In genomic region chr3:146319503-146319902, GRCm38 (mm10) we compare ENCODE assay signal across 19 mouse cellular contexts.
DNase-seq lines count a peak whose midpoint lies in the region; ATAC-seq lines count a peak whose summit lies in the region.
"Had no signal": no experiment of that assay in that cellular context is flagged by ENCODE, and none has a peak within 500 bp of the region (broad histone marks: within the 10 kb centered on the region; RNA-seq: fewer than 3 reads in every experiment).

No protein-coding gene starts in this region.

- H3K9ac ChIP-seq in hindbrain, embryonic 11.5 days (ENCODE audit: low read depth, low read length), result no peak overlapping the region
- no peak overlapping the region for H3K9ac ChIP-seq in forebrain, embryonic 14.5 days (ENCODE audit: low read length)
- no peak overlapping the region for H3K9ac ChIP-seq in midbrain, embryonic 14.5 days (replicated peaks; ENCODE audit: low read length)
- H3K9ac ChIP-seq: embryonic facial prominence, embryonic 12.5 days; heart, embryonic 15.5 days had no signal

- DNase-seq in hindbrain, embryonic 11.5 days (ENCODE audit: low spot score), result no peak
- DNase-seq in hindbrain, embryonic 10.5 days (ENCODE audit: low spot score), result no peak
- DNase-seq in brain, adult 2 months (ENCODE audit: low read depth, low spot score), result peak; percentile 18
- peak; percentile 39 for DNase-seq in forebrain, embryonic 14.5 days (ENCODE audit: low spot score)
- DNase-seq in midbrain, embryonic 14.5 days, result no peak
- no peak for DNase-seq in thymus, postnatal 4 days
- no peak for DNase-seq in testis, postnatal 10 days (ENCODE audit: low spot score)
- DNase-seq in cerebellum, adult 11-12 months, result no peak
- DNase-seq: adrenal gland, postnatal 14 days; cerebellum, adult 2 months; cerebellum, postnatal 36 days; gastrocnemius, postnatal 14 days; lung, adult 18-20 months; lung, postnatal 14 days; thymus, postnatal 25 days had no signal

- no peak overlapping the region for H3K4me2 ChIP-seq in hindbrain, embryonic 11.5 days (replicated peaks; ENCODE audit: low read depth, low read length)
- peak overlapping the region; percentile 40; the same call in 1 of the 2 replicates for H3K4me2 ChIP-seq in forebrain, embryonic 14.5 days (ENCODE audit: low read length)
- H3K4me2 ChIP-seq in midbrain, embryonic 14.5 days (ENCODE audit: low read length), result no peak overlapping the region
- H3K4me2 ChIP-seq: heart, embryonic 15.5 days had no signal

- H3K27ac ChIP-seq in hindbrain, embryonic 11.5 days (ENCODE audit: low read depth, low read length), result no peak overlapping the region
- H3K27ac ChIP-seq in hindbrain, embryonic 10.5 days, result no peak overlapping the region
- H3K27ac ChIP-seq in forebrain, embryonic 14.5 days (ENCODE audit: low read depth, low read length), result peak overlapping the region; percentile 58; the same call in 1 of the 2 replicates
- peak overlapping the region; percentile 54; the same call in 1 of the 2 replicates for H3K27ac ChIP-seq in midbrain, embryonic 14.5 days (replicated peaks; ENCODE audit: low read depth, low read length)
- H3K27ac ChIP-seq: embryonic facial prominence, embryonic 12.5 days; heart, embryonic 15.5 days had no signal

- H3K27me3 ChIP-seq in hindbrain, embryonic 11.5 days (ENCODE audit: control insufficient read depth, insufficient read depth, low read length), result peaks cover 3% of the 10 kb centered on the region; the same call in 1 of the 2 replicates
- peaks cover 16% of the 10 kb centered on the region; the same call in 1 of the 2 replicates for H3K27me3 ChIP-seq in hindbrain, embryonic 10.5 days (ENCODE audit: insufficient read depth, poor library complexity, severe bottlenecking)
- no peaks in the 10 kb centered on the region for H3K27me3 ChIP-seq in forebrain, embryonic 14.5 days (replicated peaks; ENCODE audit: control insufficient read depth, insufficient read depth, low read length)
- no peaks in the 10 kb centered on the region for H3K27me3 ChIP-seq in midbrain, embryonic 14.5 days (ENCODE audit: control insufficient read depth, insufficient read depth, low read length)
- H3K27me3 ChIP-seq: embryonic facial prominence, embryonic 12.5 days; heart, embryonic 15.5 days had no signal

- no peaks in the 10 kb centered on the region for H3K36me3 ChIP-seq in hindbrain, embryonic 11.5 days (ENCODE audit: control insufficient read depth, insufficient read depth, low read length)
- no peaks in the 10 kb centered on the region for H3K36me3 ChIP-seq in hindbrain, embryonic 10.5 days
- H3K36me3 ChIP-seq in forebrain, embryonic 14.5 days (ENCODE audit: control insufficient read depth, insufficient read depth, low read length), result no peaks in the 10 kb centered on the region
- no peaks in the 10 kb centered on the region for H3K36me3 ChIP-seq in midbrain, embryonic 14.5 days (ENCODE audit: control insufficient read depth, insufficient read depth, low read length)
- H3K36me3 ChIP-seq: embryonic facial prominence, embryonic 12.5 days; heart, embryonic 15.5 days; limb, embryonic 10.5 days had no signal

- 85% methylated on average over 14 of the region's 14 CpGs for WGBS in hindbrain, embryonic 11.5 days
- 86% methylated on average over 14 of the region's 14 CpGs for WGBS in hindbrain, embryonic 10.5 days
- whole genome bisulfite sequencing in forebrain, embryonic 14.5 days, result 26% methylated on average over 14 of the region's 14 CpGs
- 76% methylated on average over 14 of the region's 14 CpGs for WGBS in midbrain, embryonic 14.5 days

- no peak overlapping the region for H3K4me3 ChIP-seq in hindbrain, embryonic 11.5 days (ENCODE audit: low read depth, low read length)
- no peak overlapping the region for H3K4me3 ChIP-seq in hindbrain, embryonic 10.5 days
- no peak overlapping the region for H3K4me3 ChIP-seq in forebrain, embryonic 14.5 days (ENCODE audit: low read depth, low read length)
- H3K4me3 ChIP-seq in midbrain, embryonic 14.5 days (replicated peaks; ENCODE audit: low read depth, low read length), result no peak overlapping the region
- H3K4me3 ChIP-seq: embryonic facial prominence, embryonic 12.5 days; heart, embryonic 15.5 days had no signal

- H3K9me3 ChIP-seq in hindbrain, embryonic 11.5 days (ENCODE audit: control insufficient read depth, low read length), result no peaks in the 10 kb centered on the region
- H3K9me3 ChIP-seq in hindbrain, embryonic 10.5 days, result no peaks in the 10 kb centered on the region
- H3K9me3 ChIP-seq in forebrain, embryonic 14.5 days (replicated peaks; ENCODE audit: control insufficient read depth, low read length), result no peaks in the 10 kb centered on the region
- H3K9me3 ChIP-seq in midbrain, embryonic 14.5 days (ENCODE audit: control insufficient read depth, low read length), result no peaks in the 10 kb centered on the region
- H3K9me3 ChIP-seq: embryonic facial prominence, embryonic 12.5 days; heart, embryonic 15.5 days; limb, embryonic 10.5 days had no signal

- peak; percentile 18; the same call in 1 of the 2 replicates for ATAC-seq in hindbrain, embryonic 11.5 days (ENCODE audit: low FRiP score)
- peak; percentile 38 for ATAC-seq in forebrain, embryonic 14.5 days
- ATAC-seq in midbrain, embryonic 14.5 days (ENCODE audit: low FRiP score, low TSS enrichment), result peak; percentile 14; the same call in 1 of the 2 replicates
- ATAC-seq: intestine, postnatal 0 days had no signal

- H3K4me1 ChIP-seq in hindbrain, embryonic 11.5 days (replicated peaks; ENCODE audit: control insufficient read depth, insufficient read depth, low read length), result 0 out of 2 replicates have a peak, but pooled peaks cover 2% of the 10 kb centered on the region
- H3K4me1 ChIP-seq in hindbrain, embryonic 10.5 days (replicated peaks), result peaks cover 24% of the 10 kb centered on the region
- peaks cover 19% of the 10 kb centered on the region for H3K4me1 ChIP-seq in forebrain, embryonic 14.5 days (ENCODE audit: control insufficient read depth, insufficient read depth, low read length)
- H3K4me1 ChIP-seq in midbrain, embryonic 14.5 days (ENCODE audit: control insufficient read depth, insufficient read depth, low read length), result peaks cover 13% of the 10 kb centered on the region

Comparison
In these comparisons a context has a peak if more than half of its experiments do, and no peak if none do; other contexts are left out.
1. DNase-seq: peak in brain, adult 2 months (single experiment) and forebrain, embryonic 14.5 days (single experiment); none in hindbrain, embryonic 11.5 days (single experiment), hindbrain, embryonic 10.5 days (single experiment), midbrain, embryonic 14.5 days (single experiment), thymus, postnatal 4 days (single experiment), testis, postnatal 10 days (single experiment) and cerebellum, adult 11-12 months (single experiment).
2. H3K27ac ChIP-seq: peak in forebrain, embryonic 14.5 days (single experiment) and midbrain, embryonic 14.5 days (single experiment); none in hindbrain, embryonic 11.5 days (single experiment) and hindbrain, embryonic 10.5 days (single experiment).
3. Peak in every context shown above with its lines, with median percentiles within 50 percentile points of each other: ATAC-seq.